Mouse (Mus musculus): Measurements from ENCODE around the gene 1700019D03Rik.

1700019D03Rik gene

GRCm38 (mm10) chr1:53020079-53020478 lies at the start of gene 1700019D03Rik:
Gene 1700019D03Rik (minus strand): TSS chr1:53020179.
- no peak for DNase-seq (ENCODE audit: low spot score)

GRCm38 (mm10) chr1:53063921-53064320 lies 43.9 kb upstream of the 1700019D03Rik start:
- DNase-seq (ENCODE audit: low spot score) = no peak

GRCm38 (mm10) chr1:53061871-53062608 lies 42.1 kb upstream of the 1700019D03Rik start:
- no peak for DNase-seq (ENCODE audit: low spot score)

GRCm38 (mm10) chr1:53061340-53061739 lies 41.4 kb upstream of the 1700019D03Rik start, which contains the start of gene Mstn:
Gene Mstn (plus strand): TSS chr1:53061640.
- DNase-seq (ENCODE audit: low spot score) = no peak

- no peak for DNase-seq (ENCODE audit: low spot score)
Observed at GRCm38 (mm10) chr1:53060499-53060898, 40.5 kb upstream of the 1700019D03Rik start.

GRCm38 (mm10) chr1:53059106-53059505 lies 39.1 kb upstream of the 1700019D03Rik start:
- DNase-seq (ENCODE audit: low spot score) = no peak

- DNase-seq (ENCODE audit: low spot score) = no peak
Observed at GRCm38 (mm10) chr1:53053087-53054022, 33.4 kb upstream of the 1700019D03Rik start.

- no peak for DNase-seq (ENCODE audit: low spot score)
Observed at GRCm38 (mm10) chr1:53049763-53050427, 29.9 kb upstream of the 1700019D03Rik start.

GRCm38 (mm10) chr1:53037443-53037871 lies 17.5 kb upstream of the 1700019D03Rik start:
- no peak for DNase-seq (ENCODE audit: low spot score)

- DNase-seq (ENCODE audit: low spot score) = no peak
Observed at GRCm38 (mm10) chr1:53032550-53032949, 12.6 kb upstream of the 1700019D03Rik start.

- no peak for DNase-seq (ENCODE audit: low spot score)
Observed at GRCm38 (mm10) chr1:53018746-53019505, 1.1 kb downstream of the 1700019D03Rik start.

- no peak for DNase-seq (ENCODE audit: low spot score)
Observed at GRCm38 (mm10) chr1:53015606-53016005, 4.4 kb downstream of the 1700019D03Rik start.

- DNase-seq (ENCODE audit: low spot score) = no peak
Observed at GRCm38 (mm10) chr1:53014716-53015115, 5.3 kb downstream of the 1700019D03Rik start.

- DNase-seq (ENCODE audit: low spot score) = no peak
Observed at GRCm38 (mm10) chr1:52986692-52987091, 33.3 kb downstream of the 1700019D03Rik start.

GRCm38 (mm10) chr1:52973198-52973597 lies 46.8 kb downstream of the 1700019D03Rik start:
- no peak for DNase-seq (ENCODE audit: low spot score)

- DNase-seq (ENCODE audit: low spot score) = no peak
Observed at GRCm38 (mm10) chr1:52971881-52972503, 48.0 kb downstream of the 1700019D03Rik start.

GRCm38 (mm10) chr1:52964581-52964980 lies 55.4 kb downstream of the 1700019D03Rik start:
- no peak for DNase-seq (ENCODE audit: low spot score)

- no peak for DNase-seq (ENCODE audit: low spot score)
Observed at GRCm38 (mm10) chr1:52963097-52963496, 56.9 kb downstream of the 1700019D03Rik start.

GRCm38 (mm10) chr1:52960191-52960590 lies 59.8 kb downstream of the 1700019D03Rik start:
- no peak for DNase-seq (ENCODE audit: low spot score)

GRCm38 (mm10) chr1:52956746-52957145 lies 63.2 kb downstream of the 1700019D03Rik start:
- DNase-seq (ENCODE audit: low spot score) = no peak

- DNase-seq (ENCODE audit: low spot score) = no peak
Observed at GRCm38 (mm10) chr1:52955102-52955501, 64.9 kb downstream of the 1700019D03Rik start.

All from ovary, adult 18-20 months (tissue).